Mouse (Mus musculus) heart, embryonic 11.5 days (tissue): ENCODE measurements around the gene Ninl. TPM values are rescaled to one million over a fixed set of nuclear protein-coding genes. Genes with fewer than 3 reads are reported as not detected.

Experiments used
- polyA plus RNA-seq: library from polyadenylated mRNA; unstranded; fragments of >200 nt; fragmentation: Nextera tagmentation; extraction: Ambion mirVana; gene quantifications from 2 replicates; pipeline ENCODE4 v1.2.1, GENCODE M21; 2014

Ninl gene
- polyA plus RNA-seq, 1 experiment from 2014 or later: 8.0 TPM

Other genes with a start within 250 kb of the Ninl start
- gene Abhd12, start 134.6 kb downstream of the Ninl start, polyA plus RNA-seq: 44.9 and 49.2 TPM in 2 replicates
- 37.8 and 39.0 TPM in 2 replicates for gene Gins1, start 134.0 kb downstream of the Ninl start, polyA plus RNA-seq
- gene Nanp, start within 50 bp of the Ninl start, polyA plus RNA-seq: 28.6 and 36.4 TPM in 2 replicates
- gene Gm14151, start 53.0 kb upstream of the Ninl start, polyA plus RNA-seq: not detected in 2 replicates
- gene Gm14147, start 58.9 kb upstream of the Ninl start, polyA plus RNA-seq: not detected in 2 replicates